Mouse (Mus musculus) myocyte (in vitro differentiated cells): Measurements from ENCODE around the gene Nlgn3.

Experiments
- CEBPB ChIP-seq: IDR thresholded peaks from 2 replicates; pipeline ENCODE4 v1.6.1; 2011; ENCODE audit warnings: mild to moderate bottlenecking, moderate library complexity; ENCODE audit not compliant: poor library complexity, insufficient read depth, severe bottlenecking
- E2F4 ChIP-seq: IDR thresholded peaks from one replicate; pipeline ENCODE4 v1.6.1; 2011; ENCODE audit warnings: mild to moderate bottlenecking, control low read depth, moderate library complexity; ENCODE audit not compliant: insufficient read depth
- MAX ChIP-seq: IDR thresholded peaks from one replicate; pipeline ENCODE4 v1.6.1; 2011; ENCODE audit warnings: low read depth, mild to moderate bottlenecking, control low read depth
- MYOD1 ChIP-seq, 3 experiments: IDR thresholded peaks; one replicate each; pipeline ENCODE4 v1.6.1; 2011; ENCODE audit warnings: control low read depth in 2 of 3, low read depth in 2 of 3, mild to moderate bottlenecking in 2 of 3, moderate library complexity in 1 of 3; ENCODE audit not compliant: insufficient read length in 2 of 3, control insufficient read depth in 1 of 3
- POLR2A ChIP-seq: IDR thresholded peaks from one replicate; pipeline ENCODE4 v1.6.1; 2011; ENCODE audit warnings: low read depth, mild to moderate bottlenecking, control low read depth, moderate library complexity; ENCODE audit not compliant: insufficient read length
- POLR2AphosphoS2 ChIP-seq: IDR thresholded peaks from one replicate; pipeline ENCODE4 v1.6.1; 2011; ENCODE audit warnings: low read depth, control low read depth; ENCODE audit not compliant: insufficient read length
- REST ChIP-seq: IDR thresholded peaks from one replicate; pipeline ENCODE4 v1.6.1; 2011; ENCODE audit warnings: mild to moderate bottlenecking, control low read depth, moderate library complexity; ENCODE audit not compliant: insufficient read depth, insufficient read length
- TCF12 ChIP-seq: IDR thresholded peaks from one replicate; pipeline ENCODE4 v1.6.1; 2011; ENCODE audit warnings: mild to moderate bottlenecking, control low read depth; ENCODE audit not compliant: poor library complexity, insufficient read depth, severe bottlenecking
- TCF3 ChIP-seq: IDR thresholded peaks from one replicate; pipeline ENCODE4 v1.6.1; 2011; ENCODE audit warnings: low read depth, control low read depth; ENCODE audit not compliant: insufficient read length
- USF1 ChIP-seq: IDR thresholded peaks from one replicate; pipeline ENCODE4 v1.6.1; 2011; ENCODE audit warnings: low read depth, mild to moderate bottlenecking, control low read depth, moderate library complexity

DNA sequence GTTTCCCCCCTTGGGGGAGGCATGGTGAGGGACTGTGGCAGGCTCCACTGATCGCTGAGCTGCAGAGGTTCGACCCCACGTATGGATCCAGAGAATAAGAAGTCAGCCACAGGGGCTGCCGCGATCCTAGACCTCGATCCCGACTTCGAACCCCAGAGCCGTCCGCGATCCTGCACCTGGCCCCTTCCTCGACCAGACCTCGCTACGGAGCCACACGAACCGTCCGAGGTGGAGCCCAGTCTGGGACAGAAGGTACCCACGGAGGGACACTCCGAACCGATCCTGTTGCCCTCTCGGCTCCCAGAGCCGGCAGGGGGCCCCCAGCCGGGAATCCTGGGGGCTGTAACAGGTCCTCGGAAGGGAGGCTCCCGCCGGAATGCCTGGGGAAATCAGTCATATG lies 44.2 kb upstream of the Nlgn3 start:
- no peak for TF ChIP-seq CEBPB
- TF ChIP-seq POLR2A: no peak
- no peak for TF ChIP-seq MAX
- TF ChIP-seq TCF3: no peak
- no peak for TF ChIP-seq E2F4
- no peak for TF ChIP-seq MYOD1 (IDR thresholded peaks at IDR 0.05; ENCODE audit: control insufficient read depth in 1 of 3, insufficient read length in 2 of 3, low read depth in 2 of 3)
- TF ChIP-seq REST: no peak
- no peak for TF ChIP-seq USF1
- TF ChIP-seq TCF12: no peak
- TF ChIP-seq POLR2AphosphoS2: no peak
